Mouse (Mus musculus) olfactory bulb, adult 2 months (tissue): Measurements from ENCODE around the gene Ftsj3. TPM values are rescaled to one million over a fixed set of nuclear protein-coding genes. Genes with fewer than 3 reads are reported as not detected.

Experiments
- H3K27ac ChIP-seq: fragments of 200-500 bp; 2 replicates; pipeline ENCODE4 v1.5.1; 2012; ENCODE audit warnings: low read depth, low read length; ENCODE audit not compliant: insufficient read depth
- H3K4me1 ChIP-seq: fragments of 200-500 bp; 2 replicates; pipeline ENCODE4 v1.6.1; 2012; ENCODE audit warnings: low read length; ENCODE audit not compliant: control insufficient read depth, insufficient read depth
- H3K4me3 ChIP-seq: fragments of 200-500 bp; 2 replicates; pipeline ENCODE4 v1.5.1; 2012; ENCODE audit warnings: mild to moderate bottlenecking, low read depth, low read length, moderate library complexity; ENCODE audit not compliant: insufficient read depth
- CTCF ChIP-seq: fragments of 200-500 bp; IDR thresholded peaks from 2 replicates; pipeline ENCODE4 v1.5.1; 2012; ENCODE audit warnings: low read depth, mild to moderate bottlenecking, low read length, moderate library complexity; ENCODE audit not compliant: insufficient read depth
- POLR2A ChIP-seq: fragments of 200-500 bp; IDR thresholded peaks from 2 replicates; pipeline ENCODE4 v1.6.1; 2012; ENCODE audit warnings: mild to moderate bottlenecking, low read depth, low read length, moderate library complexity; ENCODE audit not compliant: insufficient read depth
- WGBS: fragments of 180-500 bp; shearing (Covaris S2); methylation state at CpG from one replicate; pipeline ENCODE4 v1.1.7; 2018; 5-methylcytosine and 5-hydroxymethylcytosine counted together
- polyA plus RNA-seq: library from polyadenylated mRNA; stranded (reverse); fragments of >200 nt; gene quantifications from 2 replicates; pipeline ENCODE4 v1.2.4, GENCODE M21; 2012; ENCODE audit warnings: low replicate concordance; ENCODE audit not compliant: missing spikeins, insufficient read depth, insufficient read length

The Ftsj3 gene
- polyA plus RNA-seq, 1 experiment, result not detected

DNA sequence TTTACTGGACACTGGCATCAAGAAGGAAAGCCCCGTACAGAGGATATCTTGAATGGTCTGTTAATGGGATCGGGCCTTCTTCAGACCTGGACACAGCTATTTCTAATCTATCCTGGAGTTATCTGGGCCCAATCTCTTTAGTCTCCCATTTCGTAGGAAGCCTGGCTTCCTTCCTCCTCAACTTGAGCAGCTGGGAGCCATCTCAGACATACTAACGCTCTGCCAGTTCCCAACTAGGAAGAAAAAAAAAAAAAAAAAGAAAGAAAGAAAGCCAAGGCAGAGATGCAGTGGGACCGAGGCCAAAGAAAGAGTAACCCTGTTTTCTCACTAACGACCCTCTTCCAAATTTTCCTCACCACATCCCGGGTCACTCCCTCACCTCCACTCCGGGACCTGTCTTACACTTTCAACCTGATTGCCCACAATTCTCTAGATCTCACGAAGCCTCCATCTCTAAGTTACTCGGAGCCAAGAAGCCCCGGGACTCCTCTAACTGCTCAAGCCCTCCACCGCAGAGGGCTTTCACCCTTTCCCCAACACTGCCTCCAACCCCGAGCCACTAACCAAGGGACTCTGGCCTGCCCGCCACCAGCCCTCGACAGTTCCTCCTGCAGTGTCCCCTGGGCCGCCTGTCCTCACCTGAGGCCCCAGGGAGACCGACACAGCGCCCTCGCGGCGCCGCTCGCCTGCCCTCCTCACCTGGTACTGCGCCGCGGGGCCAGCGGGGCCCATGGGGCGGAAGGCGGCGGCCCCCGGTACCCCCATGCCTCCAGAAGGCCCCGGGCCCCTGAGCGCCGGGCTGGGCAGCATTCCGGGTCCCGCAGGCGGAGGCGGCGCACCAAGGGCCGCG is 16.1 kb upstream of the Ftsj3 start:
- WGBS, result under 1% methylated on average over 41 of the region's 41 CpGs
- TF ChIP-seq POLR2A (no peak), CTCF (no peak)
- peaks cover 32% of the 10 kb centered on the region for H3K4me1 ChIP-seq

DNA sequence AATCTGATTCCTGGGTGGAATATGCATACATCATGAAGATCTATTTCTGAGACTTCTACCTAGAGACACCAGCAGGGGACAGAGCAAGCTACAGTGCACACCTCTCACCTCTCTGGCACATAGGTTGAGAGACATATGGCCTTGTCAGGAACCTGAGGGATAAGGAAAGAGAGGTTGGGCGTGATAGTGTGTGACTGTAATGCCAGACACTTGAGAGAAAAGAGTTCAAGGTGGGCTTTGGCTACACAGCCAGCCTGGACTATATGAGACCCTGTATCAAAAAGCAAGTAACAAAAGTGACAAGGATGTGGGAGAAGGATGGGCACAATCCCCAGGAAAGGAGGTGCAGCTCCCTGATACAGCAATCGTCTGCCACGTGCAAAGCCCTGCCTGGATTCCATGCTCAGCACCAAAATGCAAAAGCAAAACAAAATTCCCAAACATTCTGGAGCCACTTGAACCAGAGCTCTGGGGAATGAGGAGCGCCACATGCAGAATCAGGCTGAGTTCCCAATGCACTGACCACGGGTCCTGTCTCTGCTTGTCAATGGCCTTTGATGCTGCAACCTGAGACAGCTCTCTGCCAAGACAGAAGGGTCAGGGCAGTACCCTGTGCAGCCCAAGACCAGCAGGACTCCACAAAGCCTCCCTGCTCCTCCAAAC is 15.4 kb upstream of the Ftsj3 start:
- WGBS, result 27% methylated on average over 5 of the region's 5 CpGs
- Histone ChIP-seq H3K4me3 (peak overlapping the region; percentile 77), H3K27ac (peak overlapping the region; percentile 45; the same call in 1 of the 2 replicates), H3K4me1 (peaks cover 30% of the 10 kb centered on the region)
- TF ChIP-seq POLR2A (no peak), CTCF (no peak)

More for the DNA sequence above, 16.1 kb upstream of the Ftsj3 start:
- peak overlapping the region; percentile 77 for H3K4me3 ChIP-seq
- peak overlapping the region; percentile 45; the same call in 1 of the 2 replicates for H3K27ac ChIP-seq

DNA sequence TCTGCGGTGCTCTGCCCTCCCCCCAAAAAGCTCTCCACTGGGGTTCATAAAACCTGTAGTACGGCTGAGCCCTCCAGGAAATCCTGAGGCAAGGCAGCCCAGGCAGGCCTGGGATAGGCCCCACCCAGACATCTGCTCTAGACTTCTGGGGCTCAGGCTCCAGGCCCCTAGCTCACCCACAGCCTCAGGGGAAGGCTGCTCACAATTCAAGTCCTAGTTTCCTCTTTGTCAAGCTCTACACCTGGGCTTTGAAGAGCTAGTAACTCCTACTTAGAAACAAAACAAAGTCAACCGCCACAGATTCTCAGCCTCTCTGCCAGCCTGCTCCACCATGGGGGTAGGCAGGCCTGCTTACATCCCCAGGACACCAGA is 13.2 kb upstream of the Ftsj3 start:
- whole genome bisulfite sequencing, result 72% methylated on average over 3 of the region's 3 CpGs
- TF ChIP-seq CTCF (no peak), POLR2A (no peak)
- H3K4me3 ChIP-seq, result no peak overlapping the region
- no peak overlapping the region for H3K27ac ChIP-seq
- peaks cover 30% of the 10 kb centered on the region for H3K4me1 ChIP-seq

DNA sequence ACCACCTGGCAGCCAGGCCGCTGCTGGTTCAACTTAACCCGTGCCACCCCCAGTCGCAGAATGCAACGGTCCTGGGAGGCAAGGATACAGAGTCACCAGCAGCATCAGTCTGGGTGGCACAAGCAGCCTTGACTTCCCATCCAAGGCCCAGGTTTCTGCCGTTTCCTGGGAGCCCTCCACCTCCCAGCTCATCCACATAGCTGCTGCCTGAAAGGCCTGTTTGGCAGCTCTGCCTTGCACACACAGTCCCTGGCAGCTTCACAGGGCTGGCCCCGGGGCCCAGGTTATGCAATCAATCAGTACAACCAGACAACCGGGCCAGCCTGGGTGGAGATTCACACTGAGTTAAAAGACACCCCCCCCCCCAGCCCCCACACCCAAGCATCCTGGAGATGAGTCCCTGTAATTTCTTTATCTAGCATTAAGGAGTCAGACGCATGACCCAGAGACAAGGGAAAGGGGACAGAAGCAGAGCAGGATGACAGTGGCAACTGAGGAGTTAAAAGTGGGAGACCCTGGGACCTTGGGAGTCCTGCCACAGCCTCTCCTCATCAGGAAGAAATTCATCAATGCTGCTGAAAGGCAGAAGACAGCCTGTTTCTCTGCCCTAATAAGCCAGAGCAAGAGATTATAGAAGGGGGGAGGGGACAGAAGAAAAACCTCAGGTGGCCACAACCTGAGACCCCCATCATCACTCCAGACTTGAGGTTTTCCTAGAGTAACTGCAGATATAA is 12.6 kb upstream of the Ftsj3 start:
- TF ChIP-seq POLR2A (no peak), CTCF (no peak)
- Histone ChIP-seq H3K27ac (no peak overlapping the region), H3K4me3 (no peak overlapping the region), H3K4me1 (peaks cover 30% of the 10 kb centered on the region)
- 51% methylated on average over 8 of the region's 8 CpGs for WGBS

DNA sequence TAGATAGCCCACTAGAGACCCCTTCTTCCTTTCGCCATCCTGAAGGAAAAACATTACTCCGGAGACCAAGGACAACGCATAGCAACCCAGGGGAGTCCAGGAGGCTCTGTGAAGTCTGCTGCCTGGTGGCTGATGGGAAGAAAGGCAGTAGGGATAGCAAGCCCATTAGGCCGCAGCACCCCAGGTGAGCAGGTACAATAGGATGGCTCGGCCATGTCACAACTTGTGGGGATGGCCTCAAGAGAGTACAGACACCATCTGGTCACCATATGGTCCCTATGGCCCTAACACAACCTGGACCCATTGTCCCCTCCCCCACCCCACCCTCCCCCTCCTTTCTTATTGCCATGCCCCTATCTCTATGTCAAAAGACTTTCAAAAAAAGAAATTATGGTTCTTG is 12.0 kb upstream of the Ftsj3 start:
- WGBS, result 87% methylated on average over 5 of the region's 5 CpGs
- H3K4me3 ChIP-seq, result no peak overlapping the region
- no peak overlapping the region for H3K27ac ChIP-seq
- peaks cover 30% of the 10 kb centered on the region for H3K4me1 ChIP-seq
- TF ChIP-seq CTCF (no peak), POLR2A (no peak)

GRCm38 (mm10) chr11:106267311-106267852 is 11.5 kb upstream of the Ftsj3 start:
- no peak overlapping the region for H3K27ac ChIP-seq
- TF ChIP-seq POLR2A (no peak), CTCF (no peak)
- no peak overlapping the region for H3K4me3 ChIP-seq
- WGBS, result 70% methylated on average over 15 of the region's 15 CpGs
- H3K4me1 ChIP-seq, result peaks cover 30% of the 10 kb centered on the region

- no peak overlapping the region for H3K4me3 ChIP-seq
- peaks cover 30% of the 10 kb centered on the region for H3K4me1 ChIP-seq
- TF ChIP-seq CTCF, result no peak
- no peak for TF ChIP-seq POLR2A
- 93% methylated on average over 10 of the region's 10 CpGs for WGBS
- H3K27ac ChIP-seq, result no peak overlapping the region
Measured at GRCm38 (mm10) chr11:106266431-106266830, 10.6 kb upstream of the Ftsj3 start.

GRCm38 (mm10) chr11:106265570-106265969 is 9.7 kb upstream of the Ftsj3 start:
- peaks cover 31% of the 10 kb centered on the region for H3K4me1 ChIP-seq
- WGBS, result 93% methylated on average over 4 of the region's 4 CpGs
- no peak overlapping the region for H3K4me3 ChIP-seq
- no peak overlapping the region for H3K27ac ChIP-seq
- no peak for TF ChIP-seq CTCF
- no peak for TF ChIP-seq POLR2A

- Histone ChIP-seq H3K4me1 (peaks cover 29% of the 10 kb centered on the region), H3K27ac (no peak overlapping the region), H3K4me3 (no peak overlapping the region)
- WGBS, result 83% methylated on average over 15 of the region's 15 CpGs
- TF ChIP-seq CTCF, result no peak
- TF ChIP-seq POLR2A, result no peak
Measured at GRCm38 (mm10) chr11:106264988-106265387, 9.1 kb upstream of the Ftsj3 start.
